Mouse (Mus musculus) intestine, postnatal 0 days (tissue): ENCODE measurements around the gene Alg14. TPM values are rescaled to one million over a fixed set of nuclear protein-coding genes. Genes with fewer than 3 reads are reported as not detected.

ENCODE experiments used
- ATAC-seq: fragments of 200-750 bp; cut with Nextera tagmentation; 2 replicates; pipeline ENCODE4 v1.8.0; 2017; ENCODE audit warnings: mild to moderate bottlenecking, moderate TSS enrichment, moderate library complexity
- H3K27ac ChIP-seq: fragments of 300-500 bp; sonication (generic); 2 replicates; pipeline ENCODE4 v1.5.1; 2014; ENCODE audit warnings: mild to moderate bottlenecking, low read depth, low read length, moderate library complexity
- H3K27me3 ChIP-seq: fragments of 300-500 bp; sonication (generic); replicated peaks from 2 replicates; pipeline ENCODE4 v1.6.1; 2014; ENCODE audit warnings: low read length, mixed read lengths; ENCODE audit not compliant: control insufficient read depth, insufficient read depth
- H3K36me3 ChIP-seq: fragments of 300-500 bp; sonication (generic); 2 replicates; pipeline ENCODE4 v1.6.1; 2014; ENCODE audit warnings: mild to moderate bottlenecking, moderate library complexity; ENCODE audit not compliant: control insufficient read depth, insufficient read depth
- H3K4me1 ChIP-seq: fragments of 300-500 bp; sonication (generic); replicated peaks from 2 replicates; pipeline ENCODE4 v1.6.1; 2014; ENCODE audit warnings: antibody characterized with exemption, low read length, mixed read lengths; ENCODE audit not compliant: control insufficient read depth, insufficient read depth
- H3K4me2 ChIP-seq: fragments of 300-500 bp; sonication (generic); replicated peaks from 2 replicates; pipeline ENCODE4 v1.6.1; 2014; ENCODE audit warnings: low read depth, mild to moderate bottlenecking, moderate library complexity
- H3K4me3 ChIP-seq: fragments of 300-500 bp; sonication (generic); 2 replicates; pipeline ENCODE4 v1.5.1; 2014; ENCODE audit warnings: low read depth, low read length
- H3K9ac ChIP-seq: fragments of 300-500 bp; sonication (generic); 2 replicates; pipeline ENCODE4 v1.6.1; 2014; ENCODE audit warnings: mild to moderate bottlenecking, low read depth, low read length
- H3K9me3 ChIP-seq: fragments of 300-500 bp; sonication (generic); 2 replicates; pipeline ENCODE4 v1.6.1; 2016; ENCODE audit warnings: mixed run types; ENCODE audit not compliant: control insufficient read depth
- CTCF ChIP-seq: sonication (generic); IDR thresholded peaks from 2 replicates; pipeline ENCODE4 v1.5.1; 2016; ENCODE audit warnings: low read depth, mild to moderate bottlenecking, control low read depth, antibody characterized with exemption, moderate library complexity
- WGBS: fragments of 180-500 bp; shearing (Covaris S2); extraction: QIAGEN DNeasy Blood & Tissue Kit; methylation state at CpG from one replicate; pipeline ENCODE4 v1.1.7; 2014; 5-methylcytosine and 5-hydroxymethylcytosine counted together
- polyA plus RNA-seq: library from polyadenylated mRNA; unstranded; fragments of >200 nt; fragmentation: Nextera tagmentation; extraction: Ambion mirVana; gene quantifications from 2 replicates; pipeline ENCODE4 v1.2.1, GENCODE M21; 2015

Gene Alg14
- polyA plus RNA-seq, 1 experiment from 2014 or later: 26.1 TPM

DNA sequence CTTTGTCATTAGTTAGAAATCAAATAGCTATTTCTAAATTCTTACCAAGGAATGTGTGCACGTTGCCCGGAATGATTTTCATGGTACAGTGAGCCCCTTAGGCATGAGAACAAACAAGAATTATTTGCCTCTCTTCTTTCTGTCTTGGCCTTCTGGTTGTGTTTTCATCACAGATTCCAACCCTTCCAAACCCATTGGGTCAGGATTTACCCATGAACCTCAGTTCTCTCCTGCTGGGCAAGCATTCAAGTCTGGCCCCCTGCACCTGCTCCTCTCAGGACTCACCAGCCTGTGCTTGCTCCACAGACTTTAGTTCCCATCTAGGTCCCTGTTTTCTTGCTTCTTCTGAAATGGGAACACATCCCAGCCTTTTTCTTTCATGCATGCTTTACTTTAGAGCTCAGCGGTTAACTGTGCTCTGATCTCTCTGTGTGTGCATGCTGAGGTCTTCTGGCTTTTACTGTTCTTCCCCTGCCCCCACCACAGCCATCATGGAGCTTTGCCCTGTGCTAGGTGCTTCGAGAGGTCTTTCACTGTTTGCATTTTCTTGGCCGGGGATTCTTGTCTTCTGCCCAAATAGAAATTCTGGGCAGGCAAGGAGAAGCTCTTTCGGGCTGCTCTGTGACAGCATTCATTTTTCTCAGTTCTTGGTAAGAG lies 44.8 kb downstream of the Alg14 start:
- no peak overlapping the region for H3K27ac ChIP-seq
- ATAC-seq: no peak

DNA sequence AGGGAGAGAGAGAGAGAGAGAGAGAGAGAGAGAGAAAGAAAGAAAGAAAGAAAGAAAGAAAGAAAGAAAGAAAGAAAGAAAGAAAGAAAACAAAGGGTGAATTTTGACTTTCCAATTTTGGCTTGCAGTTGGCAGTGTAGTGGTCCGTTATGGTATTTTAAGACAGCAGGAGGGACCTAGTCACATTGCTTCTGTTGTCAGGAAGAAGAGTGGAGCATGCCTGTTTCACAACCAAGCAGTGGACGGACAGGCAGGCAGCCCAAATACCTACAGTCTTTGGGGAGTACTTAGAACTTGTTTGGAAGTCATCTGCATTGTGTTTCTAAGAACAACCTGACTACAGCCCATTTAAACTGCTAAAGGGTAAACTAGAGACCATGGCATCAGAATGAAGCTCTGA lies 47.1 kb downstream of the Alg14 start:
- no peak for TF ChIP-seq CTCF

More for the DNA sequence above, 44.8 kb downstream of the Alg14 start:
- no peak overlapping the region for H3K9ac ChIP-seq
- no peak overlapping the region for H3K4me2 ChIP-seq
- no peaks in the 10 kb centered on the region for H3K36me3 ChIP-seq
- no peak for TF ChIP-seq CTCF
- H3K27me3 ChIP-seq: no peaks in the 10 kb centered on the region
- no peak overlapping the region for H3K4me3 ChIP-seq
- H3K9me3 ChIP-seq: no peaks in the 10 kb centered on the region
- 0 out of 2 replicates have a peak, but pooled peaks cover 3% of the 10 kb centered on the region for H3K4me1 ChIP-seq
- 84% methylated on average over 6 of the region's 6 CpGs for WGBS

GRCm38 (mm10) chr3:121340321-121340761 lies 48.8 kb downstream of the Alg14 start:
- WGBS: 17% methylated on average over 7 of the region's 7 CpGs

More for the DNA sequence above, 47.1 kb downstream of the Alg14 start:
- no peak overlapping the region for H3K9ac ChIP-seq
- H3K4me1 ChIP-seq: peaks cover 9% of the 10 kb centered on the region; the same call in 1 of the 2 replicates
- no peaks in the 10 kb centered on the region for H3K27me3 ChIP-seq
- no peaks in the 10 kb centered on the region for H3K36me3 ChIP-seq
- no peak overlapping the region for H3K4me2 ChIP-seq
- no peak overlapping the region for H3K27ac ChIP-seq
- H3K9me3 ChIP-seq: no peaks in the 10 kb centered on the region
- WGBS: 67% methylated on average over 2 of the region's 2 CpGs
- ATAC-seq: no peak
- H3K4me3 ChIP-seq: no peak overlapping the region

GRCm38 (mm10) chr3:121343224-121343623 lies 51.7 kb downstream of the Alg14 start:
- no peak for TF ChIP-seq CTCF
- no peak overlapping the region for H3K9ac ChIP-seq
- H3K36me3 ChIP-seq: no peaks in the 10 kb centered on the region
- no peaks in the 10 kb centered on the region for H3K27me3 ChIP-seq
- no peak overlapping the region for H3K4me3 ChIP-seq
- H3K27ac ChIP-seq: no peak overlapping the region
- WGBS: 47% methylated on average over 7 of the region's 7 CpGs
- H3K4me1 ChIP-seq: peaks cover 13% of the 10 kb centered on the region; the same call in 1 of the 2 replicates
- H3K4me2 ChIP-seq: no peak overlapping the region; the same call in 1 of the 2 replicates
- peak; percentile 36; the same call in 1 of the 2 replicates for ATAC-seq
- H3K9me3 ChIP-seq: no peaks in the 10 kb centered on the region

More at GRCm38 (mm10) chr3:121340321-121340761, 48.8 kb downstream of the Alg14 start:
- Histone ChIP-seq H3K9ac (no peak overlapping the region), H3K4me2 (no peak overlapping the region), H3K27ac (0 out of 2 replicates have a peak overlapping the region, but pooled peaks have one; percentile 5), H3K36me3 (no peaks in the 10 kb centered on the region), H3K4me3 (no peak overlapping the region), H3K9me3 (no peaks in the 10 kb centered on the region), H3K4me1 (peaks cover 13% of the 10 kb centered on the region; the same call in 1 of the 2 replicates), H3K27me3 (no peaks in the 10 kb centered on the region)
- no peak for ATAC-seq
- no peak for TF ChIP-seq CTCF

- WGBS: 34% methylated on average over 8 of the region's 8 CpGs
- Histone ChIP-seq H3K4me1 (peaks cover 13% of the 10 kb centered on the region; the same call in 1 of the 2 replicates), H3K9ac (no peak overlapping the region), H3K9me3 (no peaks in the 10 kb centered on the region), H3K36me3 (no peaks in the 10 kb centered on the region), H3K27me3 (no peaks in the 10 kb centered on the region), H3K4me3 (no peak overlapping the region), H3K27ac (no peak overlapping the region), H3K4me2 (no peak overlapping the region)
- TF ChIP-seq CTCF: no peak
- ATAC-seq: no peak
These were observed 52.7 kb downstream of the Alg14 start for GRCm38 (mm10) chr3:121344056-121344945.

- H3K9ac ChIP-seq: no peak overlapping the region
- no peak overlapping the region for H3K4me3 ChIP-seq
- H3K9me3 ChIP-seq: no peaks in the 10 kb centered on the region
- no peaks in the 10 kb centered on the region for H3K27me3 ChIP-seq
- H3K27ac ChIP-seq: no peak overlapping the region; the same call in 1 of the 2 replicates
- H3K4me2 ChIP-seq: peak overlapping the region; percentile 60; the same call in 1 of the 2 replicates
- H3K4me1 ChIP-seq: peaks cover 13% of the 10 kb centered on the region; the same call in 1 of the 2 replicates
- no peak for ATAC-seq
- WGBS: 31% methylated on average over 11 of the region's 11 CpGs
- no peaks in the 10 kb centered on the region for H3K36me3 ChIP-seq
- TF ChIP-seq CTCF: no peak
These were observed 53.5 kb downstream of the Alg14 start for GRCm38 (mm10) chr3:121344951-121345642.
